Mouse (Mus musculus) T-helper 2 cell (primary cell): Measurements from ENCODE around the gene Cct3.
"Not testable (repeated sequence)": the region's sequence is repeated elsewhere in the genome, so short reads cannot be mapped to it uniquely, and the experiment has no call there.

Experiments
- in situ Hi-C: fragments of 300-600 bp; cut with MboI, MseI; formaldehyde crosslinking; loops from one replicate; pipeline ENCODE4 v1.15.1; 2025; ENCODE audit warnings: high pct_unique_total_duplicates

Gene Cct3

DNA sequence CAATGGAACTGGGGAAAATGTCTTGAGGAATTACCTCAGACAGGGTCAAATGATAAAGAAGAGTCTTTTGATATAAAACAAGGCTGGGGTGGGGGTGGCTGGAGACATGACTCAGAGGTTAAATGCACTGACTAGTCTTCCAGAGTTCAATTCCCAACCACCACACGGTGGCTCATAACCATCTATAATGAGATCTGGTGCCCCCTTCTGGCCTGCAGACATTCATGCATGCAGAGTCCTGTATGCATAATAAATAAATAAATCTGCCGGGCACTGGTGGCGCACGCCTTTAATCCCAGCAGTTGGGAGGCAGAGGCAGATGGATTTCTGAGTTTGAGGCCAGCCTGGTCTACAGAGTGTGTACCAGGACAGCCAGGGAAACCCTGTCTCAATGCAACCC lies 4.9 kb upstream of the Cct3 start:
- in situ Hi-C loops = no loop called here

DNA sequence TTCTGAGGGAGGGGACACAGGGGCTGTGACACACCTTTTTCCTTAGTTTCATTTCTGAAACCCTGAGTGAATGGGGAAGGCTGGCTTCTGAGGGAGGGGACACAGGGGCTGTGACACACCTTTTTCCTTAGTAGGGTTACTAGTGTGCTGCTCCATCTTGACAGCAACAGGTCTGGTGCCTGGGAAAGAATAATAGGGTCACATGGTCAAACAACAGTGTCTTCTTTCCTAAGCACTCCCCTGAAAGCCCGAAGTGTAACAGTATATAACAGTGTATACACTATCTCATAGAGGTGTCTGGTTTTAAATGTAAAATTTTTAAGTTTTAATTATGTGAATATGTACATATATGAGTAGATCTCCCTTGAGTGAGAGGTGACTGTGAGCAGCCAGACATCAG lies 1.6 kb upstream of the Cct3 start:
- in situ Hi-C loops = not testable (repeated sequence)

DNA sequence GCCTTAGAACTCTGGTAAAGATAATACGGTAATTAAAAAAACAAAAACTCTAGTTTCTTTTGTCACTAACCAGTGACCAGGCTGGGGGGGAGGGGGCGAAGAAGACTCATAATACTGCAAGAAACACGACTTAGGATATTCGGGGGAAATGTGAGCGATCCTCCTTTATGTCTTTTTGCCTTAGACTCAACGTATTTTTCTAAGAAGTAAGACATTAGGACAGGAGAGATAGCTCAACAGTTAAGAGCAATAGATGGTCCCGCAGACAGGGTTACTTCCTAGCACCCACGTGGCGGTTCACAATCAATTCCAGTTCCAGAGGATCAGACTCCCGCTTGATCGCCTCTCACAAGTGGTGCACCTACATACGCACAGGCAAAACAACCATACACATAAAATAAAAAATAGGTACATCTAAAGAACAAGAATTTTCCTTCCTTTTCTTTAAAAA lies 781 bp upstream of the Cct3 start:
- in situ Hi-C loops = no loop called here

DNA sequence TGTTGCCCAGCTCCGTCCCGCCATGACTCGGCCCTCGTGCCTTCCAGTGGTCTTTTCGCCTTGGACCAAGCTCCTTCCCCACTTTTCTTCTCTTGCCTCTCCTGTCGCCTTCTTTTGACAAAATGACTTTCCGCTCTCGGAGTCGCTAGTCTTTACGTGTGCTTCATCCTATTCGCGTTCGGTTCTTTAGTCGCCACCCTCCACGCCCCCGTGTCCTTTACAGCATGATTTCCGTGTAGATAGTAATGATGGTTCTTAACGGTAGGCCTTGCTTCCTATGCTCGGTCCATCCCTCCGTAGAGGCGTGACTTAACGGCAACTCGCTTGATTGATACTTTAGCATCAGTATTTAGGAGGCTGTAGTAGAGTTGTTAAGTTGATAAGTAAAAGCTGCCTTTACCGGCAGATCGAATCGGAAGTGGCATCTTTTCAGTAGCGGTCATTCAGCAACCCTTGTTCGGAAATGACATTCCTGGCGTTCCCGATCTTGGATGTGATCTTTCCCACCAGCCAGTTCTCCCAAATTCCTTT lies 470 bp downstream of the Cct3 start:
- in situ Hi-C loops = no loop called here

DNA sequence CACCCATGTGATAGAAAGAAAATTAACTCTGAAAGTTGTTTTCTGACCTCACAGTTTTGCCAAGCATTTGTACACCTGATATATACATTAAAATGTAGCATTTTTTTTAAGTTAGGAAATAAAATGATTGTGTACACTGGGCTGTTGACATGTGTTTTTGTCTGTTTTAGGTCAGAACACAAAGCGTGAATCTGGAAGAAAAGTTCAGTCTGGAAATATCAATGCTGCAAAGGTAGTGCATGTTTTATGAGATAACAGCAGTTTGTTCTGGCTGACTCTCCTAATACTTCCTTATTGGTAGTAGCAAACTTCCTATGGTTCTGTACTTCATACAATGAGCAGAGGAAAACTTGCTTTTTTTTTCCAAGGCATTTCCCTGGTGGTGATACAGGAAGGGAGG lies 2.3 kb downstream of the Cct3 start:
- in situ Hi-C loops = no loop called here

DNA sequence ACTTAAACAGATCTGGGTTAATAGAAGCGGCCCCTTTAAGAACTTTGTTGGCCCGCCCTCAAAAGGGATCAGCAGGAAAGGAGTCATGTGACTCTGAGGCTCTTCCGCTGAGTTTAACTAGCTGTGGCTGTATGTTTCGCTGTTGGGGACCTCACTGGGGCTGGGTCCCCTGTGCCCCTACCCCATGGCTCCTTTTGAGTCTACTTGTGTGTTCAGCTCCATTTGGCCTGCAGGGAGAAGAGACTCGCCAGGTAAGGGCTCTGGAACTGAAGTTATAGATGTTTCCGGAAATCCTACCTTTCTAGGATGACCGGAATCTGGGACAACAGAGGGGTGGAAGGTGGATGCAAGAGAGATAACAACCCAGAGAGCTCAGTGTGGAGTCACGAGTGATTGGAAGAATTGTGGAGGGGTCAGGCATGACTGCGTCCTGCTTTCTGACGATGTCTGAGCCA lies 28.1 kb downstream of the Cct3 start, which contains the start of gene Glmp:
TSS of gene Glmp (plus strand) at position 73 of the 455 bp plus-strand sequence.
- in situ Hi-C loops = loop anchor here (25.0 kb wide), 1 partner anchor 537 kb away; no protein-coding TSS in a partner anchor

DNA sequence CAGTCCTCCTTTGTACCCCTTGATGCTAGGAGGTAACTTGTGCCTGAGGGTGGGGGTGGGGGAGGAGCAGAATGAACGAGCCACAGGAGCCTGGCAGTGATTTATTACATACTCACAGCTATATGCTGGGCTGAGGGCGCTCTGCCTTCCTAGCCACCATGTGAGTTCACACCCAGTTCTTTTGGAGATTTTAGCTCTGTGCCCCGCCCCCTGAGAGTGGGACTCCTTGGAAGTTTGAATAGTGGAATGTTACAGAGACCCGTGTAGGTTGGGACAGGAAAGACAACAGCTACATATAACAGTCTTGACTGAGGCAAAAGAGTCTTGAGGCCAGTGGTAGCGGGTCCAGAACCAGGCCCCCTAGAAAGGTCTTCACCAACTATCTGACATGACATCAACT lies 32.0 kb downstream of the Cct3 start:
- in situ Hi-C loops = no loop called here

DNA sequence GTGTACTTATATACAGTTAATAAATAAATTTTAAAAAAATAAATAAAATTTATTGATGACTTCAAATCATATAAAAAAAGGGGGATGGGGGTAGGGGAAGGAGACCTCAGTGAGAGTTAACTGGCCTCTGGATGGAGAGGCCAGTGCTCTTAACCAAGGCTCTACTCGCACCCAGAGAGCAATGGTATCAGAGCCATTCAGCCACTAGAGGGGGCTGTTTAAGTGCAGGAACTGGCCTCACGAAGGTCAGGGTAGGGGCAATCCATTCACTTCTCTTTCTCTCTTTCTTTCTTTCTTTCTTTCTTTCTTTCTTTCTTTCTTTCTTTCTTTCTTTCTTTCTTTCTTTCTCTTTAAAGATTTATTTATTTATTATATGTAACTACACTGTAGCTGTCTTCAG lies 34.4 kb downstream of the Cct3 start:
- in situ Hi-C loops = no loop called here

DNA sequence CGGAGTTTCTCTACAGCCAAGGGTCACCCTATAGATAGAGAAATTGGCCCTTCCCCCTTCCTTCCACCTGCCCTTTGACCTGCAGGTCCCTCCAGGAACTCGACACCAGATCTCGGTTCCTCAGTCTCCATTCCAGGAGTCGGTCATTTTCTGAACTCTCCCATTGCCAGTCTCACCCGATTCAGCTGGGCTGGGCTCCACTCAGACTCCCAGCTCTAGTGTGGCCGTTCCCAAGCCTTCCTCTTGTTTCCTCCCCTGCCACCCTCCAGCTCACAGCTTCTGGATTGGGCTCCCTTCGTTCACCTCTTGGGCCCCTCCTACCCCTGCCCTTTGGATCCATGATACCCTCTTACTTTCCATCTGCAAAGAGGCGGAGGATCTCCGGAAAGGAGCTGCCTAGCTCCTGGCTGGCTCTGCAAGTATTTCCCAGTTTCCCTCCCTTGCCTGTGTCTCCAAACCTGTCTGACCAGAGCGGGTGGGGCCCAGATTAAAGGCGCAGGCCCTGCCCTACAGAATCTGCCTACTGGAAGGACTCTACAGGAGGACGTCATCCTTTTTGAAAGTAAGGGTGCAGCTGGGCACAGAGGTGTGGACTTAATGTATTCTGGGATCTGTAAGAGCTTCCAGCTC lies 37.2 kb downstream of the Cct3 start:
- in situ Hi-C loops = no loop called here

DNA sequence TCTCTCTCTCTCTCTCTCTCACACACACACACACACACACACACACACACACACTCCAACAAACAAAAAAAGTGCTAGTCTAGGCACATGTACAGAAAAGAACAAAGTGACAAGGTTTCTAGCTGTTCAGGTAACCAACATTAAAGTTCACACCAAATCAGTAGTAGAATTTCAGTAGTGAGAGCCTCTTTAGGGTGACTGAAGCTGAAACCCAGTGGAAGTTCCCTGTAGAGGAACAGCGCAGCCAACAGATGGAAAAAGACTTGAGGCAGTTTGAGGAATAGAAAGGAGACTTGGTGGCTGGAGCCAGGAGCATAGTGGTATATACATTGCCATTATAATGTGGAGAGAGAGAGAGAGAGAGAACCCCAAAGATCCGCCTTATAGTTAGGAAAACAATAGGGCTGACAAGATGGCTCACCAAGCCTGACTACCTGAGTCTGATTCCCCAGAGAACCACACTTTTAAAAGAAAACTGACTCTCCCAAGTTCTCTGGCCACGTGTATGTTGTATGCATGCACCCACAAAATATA lies 38.1 kb downstream of the Cct3 start:
- in situ Hi-C loops = no loop called here

DNA sequence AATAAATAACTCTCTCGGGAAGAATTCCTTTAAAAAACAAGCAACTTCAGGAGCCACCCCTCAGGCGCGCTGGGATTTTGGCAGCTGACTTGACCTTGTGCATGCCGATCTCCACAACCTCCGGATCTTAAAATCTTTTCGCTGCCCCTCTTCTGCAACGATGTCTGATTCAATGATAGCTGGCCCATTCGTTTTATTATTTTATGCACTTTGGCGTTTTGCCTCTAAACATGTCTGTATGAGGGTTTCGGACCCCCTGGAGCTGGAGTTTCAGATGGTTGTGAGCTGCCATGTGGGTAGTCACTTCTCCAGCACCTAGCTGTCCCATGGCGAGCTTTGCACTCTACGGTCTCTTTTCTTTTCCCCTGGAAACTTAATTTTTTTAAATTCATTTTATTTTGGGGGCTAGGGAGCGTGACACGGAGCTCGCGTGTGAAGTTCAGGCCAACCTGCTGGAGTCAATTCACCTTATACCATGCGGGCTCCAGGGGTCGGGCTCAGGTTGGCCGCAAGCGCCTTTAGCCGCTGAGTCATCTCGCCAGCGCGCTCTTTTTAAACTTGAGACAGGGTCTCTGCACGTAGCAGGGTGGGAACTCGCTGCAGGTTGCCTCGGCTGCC lies 38.6 kb downstream of the Cct3 start:
- in situ Hi-C loops = no loop called here

DNA sequence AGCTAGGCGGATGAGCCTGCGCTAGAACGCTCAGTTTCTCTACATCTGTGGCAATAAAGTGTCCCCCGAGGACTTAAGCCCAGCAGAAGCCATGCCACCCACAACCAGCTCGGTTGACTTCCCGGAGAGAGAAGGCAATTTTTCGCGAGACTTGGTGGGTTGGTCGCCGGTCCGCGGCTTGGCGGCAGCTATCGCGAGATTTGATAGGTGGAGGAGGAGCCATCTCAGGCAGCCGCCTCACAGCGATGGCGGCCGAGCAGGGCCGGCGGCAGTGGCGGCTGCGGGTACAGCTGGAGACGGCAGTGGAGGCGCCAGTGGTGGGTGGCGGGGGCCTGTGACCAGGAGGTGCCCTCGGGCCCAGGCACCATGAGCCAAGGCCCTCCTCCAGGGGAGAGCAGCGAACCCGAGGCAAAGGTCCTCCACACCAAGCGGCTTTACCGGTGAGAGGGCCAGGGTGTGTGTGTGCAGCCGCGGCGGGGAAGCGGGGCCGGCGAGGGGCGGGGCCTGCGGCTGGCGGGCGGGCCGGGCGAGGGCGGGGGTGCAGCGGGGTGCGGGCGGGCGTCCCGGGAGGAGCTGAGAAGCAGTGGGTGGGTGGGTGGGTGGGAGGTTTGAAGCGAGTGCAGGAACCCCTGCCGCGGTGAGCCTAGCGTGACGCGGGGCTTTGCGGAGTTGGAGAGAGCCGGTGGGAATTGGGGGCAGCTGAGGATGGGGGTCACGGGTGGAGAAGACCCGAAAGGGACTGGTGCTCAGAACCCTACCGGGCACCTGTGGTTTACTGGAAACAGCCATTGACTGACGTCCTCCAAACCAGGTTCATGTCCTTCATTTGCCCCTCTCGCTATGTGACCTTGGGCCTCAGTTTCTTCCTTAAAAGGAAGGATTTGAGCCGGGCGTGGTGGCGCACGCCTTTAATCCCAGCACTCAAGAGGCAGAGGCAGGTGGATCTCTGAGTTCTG lies 39.4 kb downstream of the Cct3 start, which contains the start of the genes Tmem79 and Smg5:
TSS of gene Tmem79 (minus strand) at position 91 of the 956 bp plus-strand sequence.
TSS of gene Smg5 (plus strand) at position 203 of the 956 bp plus-strand sequence.
- in situ Hi-C loops = no loop called here

DNA sequence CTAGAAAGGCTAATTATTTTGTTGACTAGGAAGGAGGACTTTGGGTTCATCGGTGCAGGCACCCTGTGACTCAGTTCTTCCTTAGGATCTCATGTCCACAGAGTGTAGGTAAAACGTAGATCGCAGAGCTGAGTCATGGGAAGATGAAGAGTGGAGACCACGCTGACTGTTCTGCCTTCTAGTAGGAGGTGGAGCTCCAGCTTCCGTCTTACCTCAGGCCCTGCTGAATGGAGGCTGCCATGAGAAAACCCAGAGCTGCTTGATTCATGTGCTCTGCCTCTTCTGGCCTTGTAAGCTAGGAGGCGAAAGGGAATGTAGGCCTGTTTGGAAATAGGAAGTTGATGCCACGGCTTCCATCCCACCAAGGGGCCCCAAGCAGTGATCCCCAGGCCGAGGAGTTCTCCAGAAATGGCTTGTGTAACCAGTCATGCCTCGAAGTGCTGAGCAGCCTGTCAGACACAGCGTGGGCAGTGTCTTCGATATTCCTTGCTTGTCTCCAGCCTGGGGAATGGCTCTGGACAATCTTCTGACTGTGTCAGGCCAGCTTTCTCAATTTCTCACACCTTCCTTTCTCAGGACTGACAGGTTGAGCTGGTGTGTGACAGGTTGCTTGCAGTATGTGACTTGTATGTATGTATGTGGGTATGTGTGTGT lies 40.6 kb downstream of the Cct3 start:
- in situ Hi-C loops = no loop called here

DNA sequence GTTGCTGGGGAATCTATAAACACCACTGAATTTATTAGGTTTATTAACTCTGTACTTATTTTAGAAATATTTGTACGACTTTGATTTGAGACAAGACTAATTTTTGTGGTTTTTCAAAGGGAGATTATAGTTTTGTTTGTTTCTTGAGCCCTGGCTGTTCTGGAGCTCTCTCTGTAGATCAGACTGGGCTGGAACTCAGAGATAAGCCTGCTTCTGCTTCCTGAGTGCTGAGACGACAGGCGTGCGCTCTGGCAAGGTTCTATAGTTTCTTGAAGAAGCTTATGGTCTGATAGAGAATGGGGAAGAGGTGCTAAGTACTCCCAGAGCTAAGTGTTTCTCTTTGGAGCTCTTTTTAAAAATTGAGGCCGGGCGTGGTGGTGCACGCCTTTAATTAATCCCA lies 41.4 kb downstream of the Cct3 start:
- in situ Hi-C loops = no loop called here

DNA sequence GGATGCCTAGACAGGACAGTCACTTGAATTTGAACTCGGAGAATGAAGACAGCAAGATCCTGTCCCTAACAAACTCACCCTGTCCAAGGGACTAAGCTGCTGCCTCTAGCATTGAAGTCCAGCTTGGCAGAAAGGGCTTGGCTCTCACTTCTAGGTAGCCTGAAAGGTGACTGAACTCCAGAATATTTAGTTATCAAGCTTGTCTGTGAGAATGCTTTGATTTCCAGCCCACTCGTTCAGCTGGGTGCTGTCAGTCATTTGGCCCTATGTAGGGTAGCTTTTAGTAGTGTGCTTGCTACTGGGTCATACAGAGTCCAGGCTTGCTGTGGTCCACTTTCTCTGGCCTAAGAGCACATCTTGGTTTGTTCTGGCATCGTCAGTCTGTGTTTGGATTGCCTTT lies 42.1 kb downstream of the Cct3 start:
- in situ Hi-C loops = no loop called here

DNA sequence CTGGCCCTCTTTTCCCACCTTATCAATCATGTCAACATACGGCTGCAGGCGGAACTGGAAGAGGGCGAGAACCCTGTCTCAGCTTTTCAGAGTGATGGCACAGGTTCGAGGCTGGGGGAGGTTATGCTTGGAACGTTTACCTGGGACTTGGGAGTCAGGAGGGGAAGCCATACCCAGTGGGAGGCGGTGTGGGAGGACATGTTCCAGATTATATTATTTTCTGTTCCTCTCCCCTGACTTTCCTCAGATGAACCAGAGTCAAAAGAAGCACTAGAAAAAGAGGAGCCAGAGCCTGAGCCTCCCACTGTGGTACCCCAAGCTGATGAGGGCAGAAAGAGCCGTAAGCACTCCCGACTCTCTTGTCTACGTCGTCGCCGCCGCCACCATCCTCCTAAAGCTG lies 53.8 kb downstream of the Cct3 start:
- in situ Hi-C loops = loop anchor here (10.0 to 25.0 kb wide), 2 partner anchors 354 to 712 kb away; no protein-coding TSS in a partner anchor

DNA sequence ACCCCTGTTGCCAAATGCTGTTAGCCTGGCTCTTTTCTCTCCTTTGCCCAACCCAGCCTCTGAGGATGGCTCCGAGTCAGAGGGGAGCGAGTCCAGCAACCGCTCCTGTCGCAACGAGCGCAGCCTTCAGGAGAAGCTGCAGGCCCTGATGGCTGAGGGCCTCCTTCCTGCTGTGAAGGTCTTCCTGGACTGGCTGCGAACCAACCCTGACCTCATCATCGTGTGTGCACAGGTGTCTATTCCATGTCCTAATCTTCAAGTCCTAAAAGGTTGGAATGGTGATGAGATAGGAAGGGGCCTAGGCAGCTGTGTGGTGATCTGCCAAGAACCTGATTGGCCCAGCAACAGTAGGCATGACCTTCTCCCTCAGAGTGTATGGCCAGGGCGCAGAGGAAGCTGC lies 56.0 kb downstream of the Cct3 start:
- in situ Hi-C loops = loop anchor here (10.0 to 25.0 kb wide), 2 partner anchors 352 to 709 kb away; no protein-coding TSS in a partner anchor

DNA sequence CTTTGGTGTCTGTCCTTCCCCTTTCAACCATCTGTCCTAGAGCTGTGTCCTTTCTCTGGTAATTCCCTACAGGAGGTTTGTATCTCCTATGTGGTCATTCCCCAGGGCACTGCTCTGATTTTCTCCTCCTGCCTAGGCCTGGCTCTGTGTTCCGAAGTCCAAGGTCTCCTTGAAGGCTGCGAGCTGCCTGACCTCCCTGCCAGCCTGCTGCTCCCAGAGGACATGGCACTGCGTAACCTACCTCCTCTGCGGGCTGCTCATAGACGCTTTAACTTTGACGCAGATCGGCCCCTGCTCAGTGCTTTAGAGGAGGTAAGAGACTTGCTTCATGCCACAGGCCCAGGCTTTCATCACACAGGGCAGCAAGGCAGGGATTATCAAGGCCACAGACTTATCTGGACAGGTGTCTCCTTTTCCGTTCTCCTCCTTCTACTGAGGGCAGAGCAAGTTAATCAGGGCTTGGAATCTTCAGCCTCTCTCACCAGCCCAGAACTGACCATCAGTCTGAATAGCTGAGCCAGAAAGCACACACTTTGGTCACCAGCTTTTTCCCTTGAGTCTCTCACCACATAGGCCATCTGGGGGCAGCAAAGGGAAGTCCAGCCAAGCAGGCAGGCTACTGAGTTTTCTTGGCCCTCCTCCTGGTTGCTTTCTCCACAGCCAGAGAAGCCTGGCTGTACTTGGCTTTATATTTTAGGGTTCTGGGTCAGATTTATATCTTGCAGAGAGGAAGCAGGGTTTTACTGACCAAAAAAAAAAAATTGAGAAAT lies 57.7 kb downstream of the Cct3 start:
- in situ Hi-C loops = loop anchor here (10.0 to 25.0 kb wide), 2 partner anchors 350 to 708 kb away; no protein-coding TSS in a partner anchor

DNA sequence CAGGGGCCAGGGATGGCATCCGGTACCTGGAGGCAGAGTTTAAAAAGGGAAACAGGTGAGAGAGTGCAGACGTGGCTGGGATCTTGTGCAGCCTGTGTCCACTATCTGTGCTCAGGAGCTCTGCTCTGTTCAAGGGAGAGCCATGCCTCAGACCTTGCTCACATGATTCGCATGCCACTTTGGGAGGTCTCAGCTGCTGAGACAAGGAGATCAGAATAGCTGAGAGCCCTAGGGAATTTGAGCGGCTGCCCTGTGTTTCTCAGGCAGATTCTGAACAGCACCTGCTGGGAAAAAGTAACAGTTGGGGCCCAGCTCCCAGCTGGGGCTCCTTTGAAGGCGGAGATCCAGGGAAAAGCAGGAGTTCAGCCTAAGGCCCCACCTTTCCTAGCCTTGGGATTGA lies 62.7 kb downstream of the Cct3 start:
- in situ Hi-C loops = loop anchor here (10.0 to 25.0 kb wide), 2 partner anchors 345 to 703 kb away; no protein-coding TSS in a partner anchor

DNA sequence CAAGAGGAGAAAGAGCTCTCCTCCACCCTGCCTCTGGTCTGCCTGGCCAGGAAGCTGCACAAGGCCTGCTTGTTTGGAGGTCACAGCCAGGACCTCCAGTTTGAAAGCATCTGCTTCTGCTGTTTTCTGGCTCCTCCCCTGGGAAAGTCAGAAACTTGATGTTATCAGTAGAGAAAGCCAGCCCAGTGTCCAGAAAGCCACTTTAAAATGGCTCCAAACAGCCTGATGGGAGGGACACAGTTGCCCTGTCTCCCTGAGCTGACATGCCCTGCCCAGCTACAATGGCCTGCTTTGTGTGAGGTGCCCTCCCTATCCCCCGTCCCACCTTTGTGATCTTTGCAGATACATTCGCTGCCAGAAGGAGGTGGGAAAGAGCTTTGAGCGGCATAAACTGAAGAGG lies 63.1 kb downstream of the Cct3 start:
- in situ Hi-C loops = loop anchor here (10.0 to 25.0 kb wide), 2 partner anchors 345 to 702 kb away; no protein-coding TSS in a partner anchor
